Mouse (Mus musculus): ENCODE measurements at regions not wholly inside any gene's neighbourhood (a gene's known extent, or its start where the extent isn't known, plus 50 kb on each side); places are given as distances from the start of the nearest gene placed in this dataset.

- H3K9me3 ChIP-seq (replicated peaks; ENCODE audit: insufficient read depth, low read length) = no peaks in the 10 kb centered on the region
- no peaks in the 10 kb centered on the region for H3K36me3 ChIP-seq (ENCODE audit: control insufficient read depth in 1 of 2, insufficient read depth in 2 of 2, low read length in 2 of 2)
- no peak overlapping the region for H3K4me3 ChIP-seq (ENCODE audit: control insufficient read depth in 1 of 2, insufficient read depth in 1 of 2, low read depth in 2 of 2, low read length in 2 of 2)
- no peak overlapping the region for H3K9ac ChIP-seq (ENCODE audit: control insufficient read depth, low read depth, low read length, poor library complexity, severe bottlenecking)
- H3K79me2 ChIP-seq (ENCODE audit: control insufficient read depth, insufficient read depth, low read length, poor library complexity) = no peaks in the 10 kb centered on the region
- TF ChIP-seq ELF1 (IDR thresholded peaks at IDR 0.05; ENCODE audit: low read depth, low read length) (no peak), MAFK (IDR thresholded peaks at IDR 0.05; ENCODE audit: borderline replicate concordance, low read depth, low read length) (no peak), HCFC1 (IDR thresholded peaks at IDR 0.05; ENCODE audit: low read depth, low read length) (no peak)
- no peak overlapping the region for H3K27ac ChIP-seq (ENCODE audit: control insufficient read depth, low read depth, low read length)
- H3K4me1 ChIP-seq (ENCODE audit: control insufficient read depth in 1 of 2, insufficient read depth in 2 of 2, low read length in 2 of 2) = no peaks in the 10 kb centered on the region
- no peaks in the 10 kb centered on the region for H3K27me3 ChIP-seq (ENCODE audit: control insufficient read depth in 1 of 2, insufficient read depth in 2 of 2, low read length in 2 of 2)
- no peak for DNase-seq (ENCODE audit: low read depth, low spot score)
These were observed 856.1 kb downstream of the Phf3 start for GRCm38 (mm10) chr1:30017596-30017995.

GRCm38 (mm10) chr1:30008757-30009340 is 864.9 kb downstream of the Phf3 start:
- H3K27ac ChIP-seq (ENCODE audit: control insufficient read depth, low read depth, low read length) = no peak overlapping the region
- no peaks in the 10 kb centered on the region for H3K4me1 ChIP-seq (ENCODE audit: control insufficient read depth in 1 of 2, insufficient read depth in 2 of 2, low read length in 2 of 2)
- H3K27me3 ChIP-seq (ENCODE audit: control insufficient read depth in 1 of 2, insufficient read depth in 2 of 2, low read length in 2 of 2) = no peaks in the 10 kb centered on the region
- no peak overlapping the region for H3K4me3 ChIP-seq (ENCODE audit: control insufficient read depth in 1 of 2, insufficient read depth in 1 of 2, low read depth in 2 of 2, low read length in 2 of 2)
- H3K9me3 ChIP-seq (replicated peaks; ENCODE audit: insufficient read depth, low read length) = no peaks in the 10 kb centered on the region
- no peak overlapping the region for H3K9ac ChIP-seq (ENCODE audit: control insufficient read depth, low read depth, low read length, poor library complexity, severe bottlenecking)
- H3K36me3 ChIP-seq (ENCODE audit: control insufficient read depth in 1 of 2, insufficient read depth in 2 of 2, low read length in 2 of 2) = no peaks in the 10 kb centered on the region
- H3K79me2 ChIP-seq (ENCODE audit: control insufficient read depth, insufficient read depth, low read length, poor library complexity) = no peaks in the 10 kb centered on the region
- no peak for DNase-seq (ENCODE audit: low read depth, low spot score)
- TF ChIP-seq JUND (IDR thresholded peaks at IDR 0.05; ENCODE audit: low read depth, low read length) (no peak), ZMIZ1 (IDR thresholded peaks at IDR 0.05; ENCODE audit: low read depth, low read length) (no peak), MAFK (IDR thresholded peaks at IDR 0.05; ENCODE audit: borderline replicate concordance, low read depth, low read length) (no peak), TCF12 (IDR thresholded peaks at IDR 0.05; ENCODE audit: low read depth, low read length) (no peak), CHD2 (IDR thresholded peaks at IDR 0.05; ENCODE audit: low read length) (no peak), GABPA (IDR thresholded peaks at IDR 0.05; ENCODE audit: low read depth, low read length) (no peak), SMC3 (IDR thresholded peaks at IDR 0.05; ENCODE audit: low read depth, low read length) (no peak), MYB (IDR thresholded peaks at IDR 0.05; ENCODE audit: low read depth, low read length) (no peak), NELFE (IDR thresholded peaks at IDR 0.05; ENCODE audit: low read depth, low read length) (no peak), TBP (IDR thresholded peaks at IDR 0.05; ENCODE audit: low read depth, low read length) (no peak), ZC3H11A (IDR thresholded peaks at IDR 0.05; ENCODE audit: low read depth, low read length) (no peak), MAZ (IDR thresholded peaks at IDR 0.05; ENCODE audit: low read depth, low read length) (no peak), CHD1 (IDR thresholded peaks at IDR 0.05; ENCODE audit: low read depth, low read length) (no peak), MAX (IDR thresholded peaks at IDR 0.05; ENCODE audit: low read length) (no peak), MYC (IDR thresholded peaks at IDR 0.05; ENCODE audit: low read depth, low read length) (no peak), HCFC1 (IDR thresholded peaks at IDR 0.05; ENCODE audit: low read depth, low read length) (no peak), E2F4 (IDR thresholded peaks at IDR 0.05; ENCODE audit: borderline replicate concordance, low read depth, low read length) (no peak), RAD21 (IDR thresholded peaks at IDR 0.05; ENCODE audit: low read depth, low read length) (no peak)
